Comparison of ENCODE assay signal across 9 mouse cellular contexts in the genomic region with DNA sequence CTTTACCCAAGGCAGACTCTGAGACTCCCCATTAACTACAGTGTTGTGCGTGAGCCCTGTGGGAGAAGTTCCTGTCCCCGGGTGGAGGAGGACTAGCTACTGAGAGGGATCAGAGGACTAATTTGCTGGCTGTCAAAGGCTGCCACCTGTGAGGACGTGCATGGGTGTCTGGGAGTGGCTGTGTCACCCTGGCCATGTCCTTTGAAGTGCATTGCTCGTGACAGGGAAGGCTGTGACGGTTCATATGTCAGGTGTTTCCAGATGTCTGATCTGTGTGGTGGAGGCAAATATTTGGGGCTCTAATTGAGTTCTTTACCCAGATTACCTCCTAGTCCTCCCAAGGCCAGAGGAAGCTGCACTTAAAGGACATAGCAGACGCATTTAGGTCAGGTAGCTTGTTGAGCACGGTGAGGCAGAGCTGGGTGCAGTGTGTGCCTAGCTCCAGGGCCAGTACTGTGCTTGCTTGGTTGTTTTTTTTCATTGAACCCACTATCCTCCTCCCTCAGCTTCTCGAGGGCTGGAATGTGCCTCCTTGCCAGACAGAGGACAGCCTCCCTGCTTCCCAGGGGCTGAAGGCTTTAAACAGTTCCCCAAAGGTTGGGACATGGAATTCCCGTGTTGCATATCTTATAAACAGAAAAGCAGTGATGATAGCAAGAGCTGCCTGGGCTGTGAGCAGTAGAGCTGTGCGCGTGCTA. TPM values are rescaled to one million over a fixed set of nuclear protein-coding genes. Genes with fewer than 3 reads are reported as not detected.
DNase-seq lines count a peak whose midpoint lies in the region; ATAC-seq and TF ChIP-seq lines count a peak whose summit lies in the region.
"Had no signal": no experiment of that assay in that cellular context is flagged by ENCODE, and none has a peak within 500 bp of the region (broad histone marks: within the 10 kb centered on the region; RNA-seq: fewer than 3 reads in every experiment).

No protein-coding gene starts in this region.

- H3K4me2 ChIP-seq in heart, embryonic 14.5 days (ENCODE audit: low read length) = peak overlapping the region; percentile 93
- H3K4me2 ChIP-seq in neural tube, embryonic 11.5 days (ENCODE audit: low read depth) = peak overlapping the region; percentile 88
- H3K4me2 ChIP-seq in limb, embryonic 14.5 days (replicated peaks; ENCODE audit: low read depth, low read length, severe bottlenecking) = peak overlapping the region; percentile 96
- H3K4me2 ChIP-seq in lung, postnatal 0 days (replicated peaks; ENCODE audit: low read depth, low read length) = no peak overlapping the region

- H3K4me1 ChIP-seq in heart, embryonic 14.5 days (ENCODE audit: control insufficient read depth in 2 of 2, insufficient read depth in 2 of 2, low read length in 2 of 2) = peaks cover 34 to 58% of the 10 kb centered on the region in 2 experiments
- peaks cover 32% of the 10 kb centered on the region for H3K4me1 ChIP-seq in neural tube, embryonic 11.5 days (ENCODE audit: control insufficient read depth, insufficient read depth, low read length)
- H3K4me1 ChIP-seq in limb, embryonic 14.5 days (ENCODE audit: control insufficient read depth, insufficient read depth, low read length) = peaks cover 33% of the 10 kb centered on the region
- H3K4me1 ChIP-seq in lung, postnatal 0 days (ENCODE audit: insufficient read depth, low read depth, low read length) = peaks cover 18% of the 10 kb centered on the region

- WGBS in heart, embryonic 14.5 days = 33% methylated on average over 11 of the region's 11 CpGs
- 54% methylated on average over 11 of the region's 11 CpGs for WGBS in neural tube, embryonic 11.5 days
- 38% methylated on average over 11 of the region's 11 CpGs for WGBS in limb, embryonic 14.5 days
- 40% methylated on average over 11 of the region's 11 CpGs for WGBS in lung, postnatal 0 days

- intact Hi-C loops in heart, postnatal 10 days (cut with DNase I) = no loop called here
- intact Hi-C loops in left cerebral cortex, postnatal 10 days (cut with DNase I) = no loop called here

- H3K4me3 ChIP-seq in heart, embryonic 14.5 days (ENCODE audit: control insufficient read depth in 1 of 2, insufficient read depth in 1 of 2, low read depth in 1 of 2, low read length in 2 of 2) = peak overlapping the region in 1 of 2 experiments; percentile 84; a peak in 3 of 4 replicates
- 0 out of 2 replicates have a peak overlapping the region, but pooled peaks have one; percentile 1 for H3K4me3 ChIP-seq in neural tube, embryonic 11.5 days (ENCODE audit: low read depth, low read length)
- H3K4me3 ChIP-seq in limb, embryonic 14.5 days (replicated peaks; ENCODE audit: low read length) = no peak overlapping the region
- H3K4me3 ChIP-seq in lung, postnatal 0 days (ENCODE audit: low read depth, low read length) = no peak overlapping the region

- peaks cover 16% of the 10 kb centered on the region for H3K36me3 ChIP-seq in heart, embryonic 14.5 days (ENCODE audit: control insufficient read depth, insufficient read depth, low read length)
- no peaks in the 10 kb centered on the region; the same call in 1 of the 2 replicates for H3K36me3 ChIP-seq in neural tube, embryonic 11.5 days (ENCODE audit: control insufficient read depth, insufficient read depth, low read length)
- peaks cover 13% of the 10 kb centered on the region; the same call in 1 of the 2 replicates for H3K36me3 ChIP-seq in limb, embryonic 14.5 days (ENCODE audit: control insufficient read depth, insufficient read depth, low read length)
- no peaks in the 10 kb centered on the region for H3K36me3 ChIP-seq in lung, postnatal 0 days (ENCODE audit: insufficient read depth, low read length)

- TF ChIP-seq EP300 in lung, postnatal 0 days (IDR thresholded peaks at IDR 0.05) = no peak

- no peak for ATAC-seq in heart, embryonic 14.5 days (ENCODE audit: insufficient number of reproducible peaks, insufficient read depth, low FRiP score, low read depth)
- ATAC-seq in neural tube, embryonic 11.5 days (ENCODE audit: insufficient read depth, low FRiP score, low TSS enrichment) = no peak
- no peak for ATAC-seq in limb, embryonic 14.5 days (ENCODE audit: low FRiP score, low read depth)
- ATAC-seq in lung, postnatal 0 days = no peak

- no peak for DNase-seq in heart, postnatal 10 days
- DNase-seq in neural tube, embryonic 11.5 days (ENCODE audit: low spot score) = no peak
- DNase-seq in neural tube, embryonic 10.5 days (ENCODE audit: extremely low spot score, low spot score) = no peak
- no peak for DNase-seq in limb, embryonic 14.5 days (ENCODE audit: low spot score)
- DNase-seq in thymus, postnatal 36 days = peak; percentile 20 to 43
- DNase-seq in left cerebral cortex, postnatal 10 days (ENCODE audit: extremely low spot score in 1 of 2, low spot score in 2 of 2) = no peak
- no peak for DNase-seq in lung, postnatal 0 days (ENCODE audit: low spot score)
- DNase-seq: heart, adult 11 months had no signal

- TF ChIP-seq CTCF in lung, postnatal 0 days (IDR thresholded peaks at IDR 0.05) = no peak

- H3K27me3 ChIP-seq in heart, embryonic 14.5 days (ENCODE audit: control insufficient read depth, insufficient read depth, low read length) = no peaks in the 10 kb centered on the region
- no peaks in the 10 kb centered on the region for H3K27me3 ChIP-seq in neural tube, embryonic 11.5 days (ENCODE audit: control insufficient read depth, insufficient read depth, low read length)
- no peaks in the 10 kb centered on the region for H3K27me3 ChIP-seq in limb, embryonic 14.5 days (ENCODE audit: control insufficient read depth, insufficient read depth, low read length)
- H3K27me3 ChIP-seq in lung, postnatal 0 days (replicated peaks; ENCODE audit: insufficient read depth, low read length) = no peaks in the 10 kb centered on the region

- H3K9ac ChIP-seq in heart, embryonic 14.5 days (ENCODE audit: low read length) = peak overlapping the region; percentile 89; the same call in 1 of the 2 replicates
- H3K9ac ChIP-seq in neural tube, embryonic 11.5 days (ENCODE audit: low read length) = peak overlapping the region; percentile 26; the same call in 1 of the 2 replicates
- no peak overlapping the region for H3K9ac ChIP-seq in limb, embryonic 14.5 days (ENCODE audit: low read depth, low read length, severe bottlenecking)
- no peak overlapping the region for H3K9ac ChIP-seq in lung, postnatal 0 days (replicated peaks; ENCODE audit: low read depth)

- peak overlapping the region; percentile 12 to 40; a peak in 2 of 4 replicates for H3K27ac ChIP-seq in heart, embryonic 14.5 days (replicated peaks in 1 of 2; ENCODE audit: control insufficient read depth in 1 of 2, insufficient read depth in 1 of 2, low read depth in 2 of 2, low read length in 2 of 2)
- no peak overlapping the region for H3K27ac ChIP-seq in neural tube, embryonic 11.5 days (ENCODE audit: low read depth, low read length)
- no peak overlapping the region for H3K27ac ChIP-seq in limb, embryonic 14.5 days (replicated peaks; ENCODE audit: low read depth, low read length)
- no peak overlapping the region for H3K27ac ChIP-seq in lung, postnatal 0 days (ENCODE audit: low read length)

- H3K9me3 ChIP-seq in heart, embryonic 14.5 days (ENCODE audit: control insufficient read depth, low read length) = no peaks in the 10 kb centered on the region
- H3K9me3 ChIP-seq in neural tube, embryonic 11.5 days (ENCODE audit: control insufficient read depth, low read length) = no peaks in the 10 kb centered on the region
- H3K9me3 ChIP-seq in limb, embryonic 14.5 days (ENCODE audit: control insufficient read depth, low read length) = no peaks in the 10 kb centered on the region
- no peaks in the 10 kb centered on the region for H3K9me3 ChIP-seq in lung, postnatal 0 days (ENCODE audit: low read length)

- TF ChIP-seq POLR2A in limb, embryonic 14.5 days (IDR thresholded peaks at IDR 0.05; ENCODE audit: borderline replicate concordance, extremely low read depth, insufficient read depth, insufficient read length) = no peak

RNA-seq across cellular contexts. Expression of gene Fam83d, which starts 3.3 kb away (rescaled TPM):
- 56.2 and 58.5 TPM in 2 replicates for polyA plus RNA-seq in heart, embryonic 14.5 days (2014; fragmentation: Nextera tagmentation; extraction: Ambion mirVana)
- total RNA-seq in heart, postnatal 10 days (2021) = 1 to 10 TPM; 8.7 to 9.6 TPM
- 41.1 and 45.2 TPM in 2 replicates for polyA plus RNA-seq in neural tube, embryonic 11.5 days (2014; fragmentation: Nextera tagmentation; extraction: Ambion mirVana)
- polyA plus RNA-seq in limb, embryonic 14.5 days (2012; rRNA removed) = 38.5 and 48.6 TPM in 2 replicates
- polyA plus RNA-seq in limb, embryonic 14.5 days (2014; fragmentation: Nextera tagmentation; extraction: Ambion mirVana) = 35.0 and 39.7 TPM in 2 replicates
- total RNA-seq in left cerebral cortex, postnatal 10 days (2021) = 1 to 10 TPM; 1.4 to 1.6 TPM
- 4.5 and 5.5 TPM in 2 replicates for polyA plus RNA-seq in lung, postnatal 0 days (2015; fragmentation: Nextera tagmentation; extraction: Ambion mirVana)

RNA-seq across cellular contexts. Expression of gene Dhx35, which starts 23.4 kb away (rescaled TPM):
- polyA plus RNA-seq in heart, embryonic 14.5 days (2014; fragmentation: Nextera tagmentation; extraction: Ambion mirVana) = 14.2 and 15.4 TPM in 2 replicates
- total RNA-seq in heart, postnatal 10 days (2021) = 10 to 100 TPM; 24.9 to 30.2 TPM
- 16.5 and 17.9 TPM in 2 replicates for polyA plus RNA-seq in neural tube, embryonic 11.5 days (2014; fragmentation: Nextera tagmentation; extraction: Ambion mirVana)
- 24.2 and 29.5 TPM in 2 replicates for polyA plus RNA-seq in limb, embryonic 14.5 days (2012; rRNA removed)
- 12.3 and 13.7 TPM in 2 replicates for polyA plus RNA-seq in limb, embryonic 14.5 days (2014; fragmentation: Nextera tagmentation; extraction: Ambion mirVana)
- total RNA-seq in left cerebral cortex, postnatal 10 days (2021) = 10 to 100 TPM; 17.7 to 18.5 TPM
- 5.6 and 6.4 TPM in 2 replicates for polyA plus RNA-seq in lung, postnatal 0 days (2015; fragmentation: Nextera tagmentation; extraction: Ambion mirVana)

Comparison
In these comparisons a context has a peak if more than half of its experiments do, and no peak if none do; other contexts are left out.
1. H3K27ac ChIP-seq: peak in heart, embryonic 14.5 days (2 of 2); none in neural tube, embryonic 11.5 days (single experiment), limb, embryonic 14.5 days (single experiment) and lung, postnatal 0 days (single experiment).
2. H3K9ac ChIP-seq: peak in heart, embryonic 14.5 days (single experiment) and neural tube, embryonic 11.5 days (single experiment); none in limb, embryonic 14.5 days (single experiment) and lung, postnatal 0 days (single experiment).
3. DNase-seq: peak in thymus, postnatal 36 days (2 of 2); none in heart, postnatal 10 days (0 of 2), neural tube, embryonic 11.5 days (single experiment), neural tube, embryonic 10.5 days (single experiment), limb, embryonic 14.5 days (single experiment), left cerebral cortex, postnatal 10 days (0 of 2) and lung, postnatal 0 days (single experiment).